Mouse (Mus musculus) testis, adult 2 months (tissue): Measurements from ENCODE around the gene Sfta2.

Source experiments
- CTCF ChIP-seq: fragments of 200-500 bp; IDR thresholded peaks from 2 replicates; pipeline ENCODE4 v1.5.1; 2012; ENCODE audit warnings: low read depth, mild to moderate bottlenecking, inconsistent platforms, low read length, moderate library complexity; ENCODE audit not compliant: control insufficient read depth, insufficient read depth, insufficient replicate concordance
- POLR2A ChIP-seq: fragments of 200-500 bp; IDR thresholded peaks from 2 replicates; pipeline ENCODE4 v1.6.1; 2012; ENCODE audit warnings: low read depth, mild to moderate bottlenecking, inconsistent platforms, low read length, moderate library complexity; ENCODE audit not compliant: control insufficient read depth

DNA sequence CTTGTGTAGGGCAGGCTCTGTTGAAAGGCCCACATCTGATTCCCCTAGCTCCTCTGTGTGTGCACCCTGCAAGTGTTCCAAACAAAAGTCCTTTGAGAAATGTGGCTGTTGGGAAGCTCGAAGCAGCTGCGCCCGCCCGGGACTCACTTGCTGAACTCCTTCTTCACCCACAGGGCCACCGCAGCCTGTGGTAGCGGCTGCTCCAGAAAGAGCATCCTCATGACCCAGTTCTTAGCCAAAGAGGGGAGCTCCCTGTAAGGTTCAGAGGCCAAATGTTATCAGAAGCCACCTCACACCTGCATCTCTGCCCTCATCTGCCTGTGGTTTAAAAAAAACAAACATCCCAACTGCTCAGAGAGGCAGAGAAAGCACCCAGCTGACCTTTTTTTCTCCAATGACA is 70.5 kb downstream of the Sfta2 start:
- no peak for TF ChIP-seq POLR2A
- TF ChIP-seq CTCF: no peak
